Mouse (Mus musculus): ENCODE data around the gene 2310061N02Rik. TPM values are rescaled to one million over a fixed set of nuclear protein-coding genes. Genes with fewer than 3 reads are reported as not detected.
"Not testable (repeated sequence)": the region's sequence is repeated elsewhere in the genome, so short reads cannot be mapped to it uniquely, and the experiment has no call there.

Gene 2310061N02Rik
- total RNA-seq (2021) = not detected
- long read RNA-seq, experiment 1 = 0 reads
- long read RNA-seq, experiment 2 = 0 reads

GRCm38 (mm10) chr16:88707496-88708012 lies at the start of gene 2310061N02Rik:
2310061N02Rik (minus strand) TSS chr16:88707962.
- no peak for DNase-seq (ENCODE audit: low spot score)

GRCm38 (mm10) chr16:88751535-88751934 lies 43.8 kb upstream of the 2310061N02Rik start, which contains the start of gene Krtap13:
Krtap13 (minus strand) TSS chr16:88751635.
- DNase-seq (ENCODE audit: low spot score) = not testable (repeated sequence)

- no peak for DNase-seq (ENCODE audit: low spot score)
Observed at GRCm38 (mm10) chr16:88747943-88748342, 40.2 kb upstream of the 2310061N02Rik start.

- DNase-seq (ENCODE audit: low spot score) = no peak
Observed at GRCm38 (mm10) chr16:88744750-88745340, 37.1 kb upstream of the 2310061N02Rik start.

- DNase-seq (ENCODE audit: low spot score) = no peak
Observed at GRCm38 (mm10) chr16:88735391-88735790, 27.6 kb upstream of the 2310061N02Rik start.

GRCm38 (mm10) chr16:88728812-88729275 lies 21.1 kb upstream of the 2310061N02Rik start, which contains the start of gene Krtap13-1:
Krtap13-1 (plus strand) TSS chr16:88728862.
- DNase-seq (ENCODE audit: low spot score) = peak; percentile 17

- no peak for DNase-seq (ENCODE audit: low spot score)
Observed at GRCm38 (mm10) chr16:88720031-88720430, 12.3 kb upstream of the 2310061N02Rik start.

- no peak for DNase-seq (ENCODE audit: low spot score)
Observed at GRCm38 (mm10) chr16:88716549-88716948, 8.8 kb upstream of the 2310061N02Rik start.

GRCm38 (mm10) chr16:88711245-88711644 lies 3.5 kb upstream of the 2310061N02Rik start:
- DNase-seq (ENCODE audit: low spot score) = no peak

GRCm38 (mm10) chr16:88710757-88711156 lies 3.0 kb upstream of the 2310061N02Rik start:
- no peak for DNase-seq (ENCODE audit: low spot score)

- no peak for DNase-seq (ENCODE audit: low spot score)
Observed at GRCm38 (mm10) chr16:88701072-88701864, 6.5 kb downstream of the 2310061N02Rik start.

- DNase-seq (ENCODE audit: low spot score) = no peak
Observed at GRCm38 (mm10) chr16:88696256-88696655, 11.5 kb downstream of the 2310061N02Rik start.

- no peak for DNase-seq (ENCODE audit: low spot score)
Observed at GRCm38 (mm10) chr16:88681282-88681681, 26.5 kb downstream of the 2310061N02Rik start.

- DNase-seq (ENCODE audit: low spot score) = no peak
Observed at GRCm38 (mm10) chr16:88679099-88679498, 28.7 kb downstream of the 2310061N02Rik start.

- DNase-seq (ENCODE audit: low spot score) = no peak
Observed at GRCm38 (mm10) chr16:88671571-88671970, 36.2 kb downstream of the 2310061N02Rik start, which contains the start of gene Krtap27-1. Krtap27-1 (minus strand) TSS chr16:88671671.

GRCm38 (mm10) chr16:88657426-88657825 lies 50.3 kb downstream of the 2310061N02Rik start:
- DNase-seq (ENCODE audit: low spot score) = no peak

Other genes with a start within 250 kb of the 2310061N02Rik start
- gene Cldn17, start 201.0 kb downstream of the 2310061N02Rik start, total RNA-seq (2021) = not detected
- not detected for gene Cldn8, start 144.8 kb downstream of the 2310061N02Rik start, total RNA-seq (2021)
- not detected for gene Krtap24-1, start 95.7 kb downstream of the 2310061N02Rik start, total RNA-seq (2021)
- gene 2310079G19Rik, start 80.3 kb downstream of the 2310061N02Rik start, total RNA-seq (2021) = not detected
- not detected for gene Krtap26-1, start 60.2 kb downstream of the 2310061N02Rik start, total RNA-seq (2021)
- not detected for gene Krtap27-1, start 36.3 kb downstream of the 2310061N02Rik start, total RNA-seq (2021)
- not detected for gene Krtap13-1, start 20.9 kb upstream of the 2310061N02Rik start, total RNA-seq (2021)
- gene Krtap13, start 43.7 kb upstream of the 2310061N02Rik start, total RNA-seq (2021) = not detected
- gene 2310034C09Rik, start 50.9 kb upstream of the 2310061N02Rik start, total RNA-seq (2021) = not detected
- not detected for gene 2310057N15Rik, start 66.2 kb upstream of the 2310061N02Rik start, total RNA-seq (2021)
- gene Gm5965, start 69.9 kb upstream of the 2310061N02Rik start, total RNA-seq (2021) = not detected
- not detected for gene Gm20741, start 104.3 kb upstream of the 2310061N02Rik start, total RNA-seq (2021)
- under 1 TPM in 1 of 2 experiments, not detected in 1; 0.66 TPM for gene Krtap15, start 112.3 kb upstream of the 2310061N02Rik start, total RNA-seq (2021)
- gene Krtap14, start 118.2 kb upstream of the 2310061N02Rik start, total RNA-seq (2021) = not detected
- gene Krtap19-1, start 161.4 kb upstream of the 2310061N02Rik start, total RNA-seq (2021) = not detected
- gene Krtap19-2, start 166.3 kb upstream of the 2310061N02Rik start, total RNA-seq (2021) = not detected
- gene Krtap19-3, start 170.1 kb upstream of the 2310061N02Rik start, total RNA-seq (2021) = not detected
- not detected for gene Krtap19-4, start 177.1 kb upstream of the 2310061N02Rik start, total RNA-seq (2021)
- under 1 TPM in 1 of 2 experiments, not detected in 1; 0.53 TPM for gene Krtap19-5, start 188.5 kb upstream of the 2310061N02Rik start, total RNA-seq (2021)
- not detected for gene Krtap19-9b, start 224.3 kb upstream of the 2310061N02Rik start, total RNA-seq (2021)

Measured in gastrocnemius, adult 18-20 months (tissue).